Mouse (Mus musculus): Measurements from ENCODE around the gene Figla.

GRCm38 (mm10) chr6:86059151-86059853 lies 43.3 kb downstream of the Figla start:
- TF ChIP-seq CTCF (IDR thresholded peaks at IDR 0.05; ENCODE audit: low read depth, low read length) (no peak), POLR2A (IDR thresholded peaks at IDR 0.05; ENCODE audit: borderline replicate concordance, low read depth, low read length) (no peak)
